ENCODE assay signal across 16 mouse cellular contexts in genomic region chr3:109431285-109431684, GRCm38 (mm10).
DNase-seq lines count a peak whose midpoint lies in the region; ATAC-seq lines count a peak whose summit lies in the region.
"Had no signal": no experiment of that assay in that cellular context is flagged by ENCODE, and none has a peak within 500 bp of the region (broad histone marks: within the 10 kb centered on the region; RNA-seq: fewer than 3 reads in every experiment).

No protein-coding gene starts in this region.

- no peaks in the 10 kb centered on the region for H3K27me3 ChIP-seq in forebrain, embryonic 14.5 days (replicated peaks; ENCODE audit: control insufficient read depth, insufficient read depth, low read length)
- no peaks in the 10 kb centered on the region for H3K27me3 ChIP-seq in forebrain, embryonic 11.5 days (ENCODE audit: control insufficient read depth, insufficient read depth, low read length)
- H3K27me3 ChIP-seq in limb, embryonic 13.5 days, result no peaks in the 10 kb centered on the region
- no peaks in the 10 kb centered on the region for H3K27me3 ChIP-seq in limb, embryonic 10.5 days (ENCODE audit: low read depth, poor library complexity, severe bottlenecking)
- no peaks in the 10 kb centered on the region for H3K27me3 ChIP-seq in forebrain, embryonic 16.5 days (replicated peaks; ENCODE audit: control insufficient read depth, insufficient read depth, low read length)
- H3K27me3 ChIP-seq in kidney, embryonic 14.5 days (ENCODE audit: control insufficient read depth, insufficient read depth, low read length), result no peaks in the 10 kb centered on the region
- H3K27me3 ChIP-seq: lung, embryonic 15.5 days; stomach, embryonic 15.5 days had no signal

- H3K36me3 ChIP-seq in forebrain, embryonic 14.5 days (ENCODE audit: control insufficient read depth, insufficient read depth, low read length), result no peaks in the 10 kb centered on the region
- no peaks in the 10 kb centered on the region for H3K36me3 ChIP-seq in forebrain, embryonic 11.5 days (ENCODE audit: control insufficient read depth, insufficient read depth, low read length)
- no peaks in the 10 kb centered on the region for H3K36me3 ChIP-seq in limb, embryonic 13.5 days
- no peaks in the 10 kb centered on the region for H3K36me3 ChIP-seq in limb, embryonic 10.5 days
- no peaks in the 10 kb centered on the region for H3K36me3 ChIP-seq in forebrain, embryonic 16.5 days (ENCODE audit: control insufficient read depth, insufficient read depth)
- H3K36me3 ChIP-seq in kidney, embryonic 14.5 days (ENCODE audit: control insufficient read depth, insufficient read depth, low read length), result no peaks in the 10 kb centered on the region
- H3K36me3 ChIP-seq: G1E; lung, embryonic 15.5 days; stomach, embryonic 15.5 days had no signal

- 64% methylated on average over 1 of the region's 1 CpGs for WGBS in forebrain, embryonic 14.5 days
- whole genome bisulfite sequencing in forebrain, embryonic 11.5 days, result 78% methylated on average over 1 of the region's 1 CpGs
- 28% methylated on average over 1 of the region's 1 CpGs for WGBS in limb, embryonic 13.5 days
- WGBS in limb, embryonic 10.5 days, result 83% methylated on average over 1 of the region's 1 CpGs
- WGBS in forebrain, embryonic 16.5 days, result 63% methylated on average over 1 of the region's 1 CpGs
- WGBS in kidney, embryonic 14.5 days, result 62% methylated on average over 1 of the region's 1 CpGs

- H3K4me3 ChIP-seq in forebrain, embryonic 14.5 days (ENCODE audit: low read depth, low read length), result no peak overlapping the region
- H3K4me3 ChIP-seq in forebrain, embryonic 11.5 days (ENCODE audit: low read depth, low read length), result no peak overlapping the region
- H3K4me3 ChIP-seq in limb, embryonic 13.5 days, result no peak overlapping the region
- H3K4me3 ChIP-seq in limb, embryonic 10.5 days, result no peak overlapping the region
- no peak overlapping the region for H3K4me3 ChIP-seq in forebrain, embryonic 16.5 days (replicated peaks; ENCODE audit: low read length)
- no peak overlapping the region for H3K4me3 ChIP-seq in kidney, embryonic 14.5 days (ENCODE audit: low read length)
- H3K4me3 ChIP-seq: lung, embryonic 15.5 days; stomach, embryonic 15.5 days had no signal

- no peaks in the 10 kb centered on the region for H3K4me1 ChIP-seq in forebrain, embryonic 14.5 days (ENCODE audit: control insufficient read depth, insufficient read depth, low read length)
- H3K4me1 ChIP-seq in forebrain, embryonic 11.5 days (replicated peaks; ENCODE audit: control insufficient read depth, insufficient read depth, low read length), result no peaks in the 10 kb centered on the region
- 0 out of 2 replicates have a peak, but pooled peaks cover 3% of the 10 kb centered on the region for H3K4me1 ChIP-seq in limb, embryonic 13.5 days
- no peaks in the 10 kb centered on the region for H3K4me1 ChIP-seq in limb, embryonic 10.5 days
- H3K4me1 ChIP-seq in forebrain, embryonic 16.5 days (replicated peaks; ENCODE audit: control insufficient read depth, insufficient read depth, low read length), result no peaks in the 10 kb centered on the region
- H3K4me1 ChIP-seq in kidney, embryonic 14.5 days (ENCODE audit: control insufficient read depth, insufficient read depth, low read length), result no peaks in the 10 kb centered on the region
- H3K4me1 ChIP-seq: lung, embryonic 15.5 days; stomach, embryonic 15.5 days had no signal

- no peak overlapping the region for H3K27ac ChIP-seq in forebrain, embryonic 14.5 days (ENCODE audit: low read depth, low read length)
- no peak overlapping the region for H3K27ac ChIP-seq in forebrain, embryonic 11.5 days (ENCODE audit: low read depth, low read length)
- H3K27ac ChIP-seq in limb, embryonic 13.5 days, result no peak overlapping the region
- no peak overlapping the region for H3K27ac ChIP-seq in limb, embryonic 10.5 days
- H3K27ac ChIP-seq in forebrain, embryonic 16.5 days (ENCODE audit: low read length), result no peak overlapping the region
- no peak overlapping the region for H3K27ac ChIP-seq in kidney, embryonic 14.5 days (ENCODE audit: low read depth, low read length)
- H3K27ac ChIP-seq: lung, embryonic 15.5 days; stomach, embryonic 15.5 days had no signal

- ATAC-seq in forebrain, embryonic 14.5 days, result no peak
- ATAC-seq in forebrain, embryonic 11.5 days (replicated peaks; ENCODE audit: low FRiP score), result no peak
- ATAC-seq in limb, embryonic 13.5 days (ENCODE audit: low FRiP score, low read depth), result peak; percentile 69
- peak; percentile 68; the same call in 1 of the 2 replicates for ATAC-seq in forebrain, embryonic 16.5 days
- ATAC-seq in kidney, embryonic 14.5 days (ENCODE audit: low FRiP score, low TSS enrichment), result no peak

- DNase-seq in forebrain, embryonic 14.5 days (ENCODE audit: low spot score), result peak; percentile 32
- DNase-seq in forebrain, embryonic 11.5 days (ENCODE audit: low spot score), result no peak
- DNase-seq in limb, embryonic 10.5 days (ENCODE audit: low spot score), result no peak
- peak; percentile 47 for DNase-seq in NIH3T3 (ENCODE audit: low read depth)
- no peak for DNase-seq in gastrocnemius, postnatal 25 days
- DNase-seq: adrenal gland, postnatal 36 days; cerebellum, postnatal 25 days; heart, postnatal 14 days; kidney, adult 8-10 months; right cerebral cortex, adult 18-20 months had no signal

- H3K4me2 ChIP-seq in forebrain, embryonic 14.5 days (ENCODE audit: low read length), result no peak overlapping the region
- no peak overlapping the region for H3K4me2 ChIP-seq in forebrain, embryonic 11.5 days (ENCODE audit: low read depth, low read length, severe bottlenecking)
- no peak overlapping the region for H3K4me2 ChIP-seq in limb, embryonic 13.5 days (replicated peaks)
- no peak overlapping the region for H3K4me2 ChIP-seq in forebrain, embryonic 16.5 days (ENCODE audit: low read length)
- no peak overlapping the region for H3K4me2 ChIP-seq in kidney, embryonic 14.5 days (replicated peaks; ENCODE audit: low read depth, low read length)
- H3K4me2 ChIP-seq: lung, embryonic 15.5 days; stomach, embryonic 15.5 days had no signal

- no peaks in the 10 kb centered on the region for H3K9me3 ChIP-seq in forebrain, embryonic 14.5 days (replicated peaks; ENCODE audit: control insufficient read depth, low read length)
- no peaks in the 10 kb centered on the region for H3K9me3 ChIP-seq in forebrain, embryonic 11.5 days (ENCODE audit: control insufficient read depth, low read length)
- H3K9me3 ChIP-seq in limb, embryonic 13.5 days, result no peaks in the 10 kb centered on the region
- H3K9me3 ChIP-seq in limb, embryonic 10.5 days (replicated peaks), result no peaks in the 10 kb centered on the region
- H3K9me3 ChIP-seq in forebrain, embryonic 16.5 days (ENCODE audit: control insufficient read depth, low read length), result no peaks in the 10 kb centered on the region
- no peaks in the 10 kb centered on the region for H3K9me3 ChIP-seq in kidney, embryonic 14.5 days (ENCODE audit: control insufficient read depth, low read length)
- H3K9me3 ChIP-seq: lung, embryonic 15.5 days; stomach, embryonic 15.5 days had no signal

- no peak overlapping the region for H3K9ac ChIP-seq in forebrain, embryonic 14.5 days (ENCODE audit: low read length)
- no peak overlapping the region for H3K9ac ChIP-seq in forebrain, embryonic 11.5 days (ENCODE audit: low read length)
- no peak overlapping the region for H3K9ac ChIP-seq in limb, embryonic 13.5 days
- no peak overlapping the region for H3K9ac ChIP-seq in forebrain, embryonic 16.5 days (replicated peaks; ENCODE audit: low read depth, low read length)
- no peak overlapping the region for H3K9ac ChIP-seq in kidney, embryonic 14.5 days (ENCODE audit: low read depth, low read length)
- H3K9ac ChIP-seq: lung, embryonic 15.5 days; stomach, embryonic 15.5 days had no signal

Comparison
In these comparisons a context has a peak if more than half of its experiments do, and no peak if none do; other contexts are left out.
1. ATAC-seq: peak in limb, embryonic 13.5 days (single experiment) and forebrain, embryonic 16.5 days (single experiment); none in forebrain, embryonic 14.5 days (single experiment), forebrain, embryonic 11.5 days (single experiment) and kidney, embryonic 14.5 days (single experiment).
2. DNase-seq: peak in forebrain, embryonic 14.5 days (single experiment) and NIH3T3 (single experiment); none in forebrain, embryonic 11.5 days (single experiment), limb, embryonic 10.5 days (single experiment) and gastrocnemius, postnatal 25 days (single experiment).